Mouse (Mus musculus) MEL (cell line): Measurements from ENCODE around the gene Nenf. TPM values are rescaled to one million over a fixed set of nuclear protein-coding genes. Genes with fewer than 3 reads are reported as not detected.

ENCODE experiments used
- DNase-seq: peaks from one replicate; pipeline ENCODE4 v3.0.0; 2011; ENCODE audit warnings: low read depth, low spot score
- H3K27ac ChIP-seq: 2 replicates; pipeline ENCODE4 v1.5.1; 2012; ENCODE audit warnings: low read depth, mild to moderate bottlenecking, control low read depth, low read length, moderate library complexity; ENCODE audit not compliant: control insufficient read depth
- H3K27me3 ChIP-seq, 2 experiments: fragments of 150-350 bp in 1 of 2; sonication (generic) in 1 of 2; 2 replicates each; pipeline ENCODE4 v1.6.1; 2012; ENCODE audit warnings: low read length in 2 of 2, mild to moderate bottlenecking in 2 of 2, improper control_type of control experiment in 1 of 2, moderate library complexity in 1 of 2; ENCODE audit not compliant: insufficient read depth in 2 of 2, control insufficient read depth in 1 of 2
- H3K36me3 ChIP-seq, 2 experiments: 2 replicates each; pipeline ENCODE4 v1.6.1; 2012 to 2014; ENCODE audit warnings: low read length in 2 of 2, improper control_type of control experiment in 1 of 2, inconsistent platforms in 1 of 2, mild to moderate bottlenecking in 1 of 2; ENCODE audit not compliant: insufficient read depth in 2 of 2, control insufficient read depth in 1 of 2
- H3K4me1 ChIP-seq, 2 experiments: fragments of 150-350 bp in 1 of 2; sonication (generic) in 1 of 2; 2 replicates each; pipeline ENCODE4 v1.6.1; 2012; ENCODE audit warnings: low read length in 2 of 2, improper control_type of control experiment in 1 of 2, mild to moderate bottlenecking in 1 of 2; ENCODE audit not compliant: insufficient read depth in 2 of 2, control insufficient read depth in 1 of 2
- H3K4me3 ChIP-seq, 2 experiments: fragments of 150-350 bp in 1 of 2; sonication (generic) in 1 of 2; 2 replicates each; pipeline ENCODE4 v1.5.1; 2012; ENCODE audit warnings: low read depth in 2 of 2, low read length in 2 of 2, mild to moderate bottlenecking in 2 of 2, moderate library complexity in 2 of 2, control low read depth in 1 of 2, improper control_type of control experiment in 1 of 2; ENCODE audit not compliant: control insufficient read depth in 1 of 2, insufficient read depth in 1 of 2
- H3K79me2 ChIP-seq: 2 replicates; pipeline ENCODE4 v1.6.1; 2012; ENCODE audit warnings: mild to moderate bottlenecking, low read length, moderate library complexity; ENCODE audit not compliant: control insufficient read depth, poor library complexity, insufficient read depth
- H3K9ac ChIP-seq: 2 replicates; pipeline ENCODE4 v1.6.1; 2012; ENCODE audit warnings: low read depth, mild to moderate bottlenecking, control low read depth, low read length, moderate library complexity; ENCODE audit not compliant: control insufficient read depth, poor library complexity, severe bottlenecking
- H3K9me3 ChIP-seq: fragments of 150-350 bp; sonication (generic); replicated peaks from 2 replicates; pipeline ENCODE4 v1.6.1; 2012; ENCODE audit warnings: mild to moderate bottlenecking, low read length, improper control_type of control experiment, moderate library complexity; ENCODE audit not compliant: insufficient read depth
- BHLHE40 ChIP-seq: IDR thresholded peaks from 2 replicates; pipeline ENCODE4 v1.6.1; 2012; ENCODE audit warnings: low read depth, mild to moderate bottlenecking, inconsistent platforms, low read length, improper control_type of control experiment, borderline replicate concordance
- CHD2 ChIP-seq: IDR thresholded peaks from 2 replicates; pipeline ENCODE4 v1.6.1; 2011; ENCODE audit warnings: low read length, improper control_type of control experiment
- CTCF ChIP-seq, 3 experiments: IDR thresholded peaks in 2 of 3; conservative IDR thresholded peaks in 1 of 3; 2 replicates each; pipeline ENCODE4 v1.5.1; 2011 to 2012; ENCODE audit warnings: low read length in 3 of 3, low read depth in 2 of 3, mild to moderate bottlenecking in 2 of 3, improper control_type of control experiment in 1 of 3, inconsistent platforms in 1 of 3, mixed read lengths in 1 of 3, moderate library complexity in 1 of 3; ENCODE audit not compliant: control insufficient read depth in 1 of 3, insufficient read depth in 1 of 3, poor library complexity in 1 of 3, severe bottlenecking in 1 of 3
- ELF1 ChIP-seq: IDR thresholded peaks from 2 replicates; pipeline ENCODE4 v1.6.1; 2014; ENCODE audit warnings: low read depth, mild to moderate bottlenecking, inconsistent platforms, low read length, improper control_type of control experiment, moderate library complexity
- EP300 ChIP-seq, 2 experiments: IDR thresholded peaks; 2 replicates each; pipeline ENCODE4 v1.6.1; 2011; ENCODE audit warnings: improper control_type of control experiment in 2 of 2, low read length in 2 of 2, low read depth in 1 of 2, mild to moderate bottlenecking in 1 of 2
- ETS1 ChIP-seq: IDR thresholded peaks from 2 replicates; pipeline ENCODE4 v1.6.1; 2012; ENCODE audit warnings: low read depth, mild to moderate bottlenecking, inconsistent platforms, low read length, improper control_type of control experiment, moderate library complexity
- GABPA ChIP-seq: IDR thresholded peaks from 2 replicates; pipeline ENCODE4 v1.6.1; 2012; ENCODE audit warnings: low read depth, mild to moderate bottlenecking, inconsistent platforms, low read length, improper control_type of control experiment, moderate library complexity
- GATA1 ChIP-seq: IDR thresholded peaks from 2 replicates; pipeline ENCODE4 v1.6.1; 2011; ENCODE audit warnings: low read depth, low read length, improper control_type of control experiment
- HCFC1 ChIP-seq: IDR thresholded peaks from 2 replicates; pipeline ENCODE4 v1.6.1; 2012; ENCODE audit warnings: low read depth, mild to moderate bottlenecking, inconsistent platforms, low read length, improper control_type of control experiment, moderate library complexity
- KAT2A ChIP-seq: conservative IDR thresholded peaks from 2 replicates; pipeline ENCODE4 v1.6.1; 2012; ENCODE audit warnings: low read depth, low read length, improper control_type of control experiment, inconsistent platforms
- MAFK ChIP-seq: IDR thresholded peaks from 2 replicates; pipeline ENCODE4 v1.6.1; 2011; ENCODE audit warnings: low read depth, mild to moderate bottlenecking, low read length, improper control_type of control experiment, borderline replicate concordance
- MAZ ChIP-seq: IDR thresholded peaks from 2 replicates; pipeline ENCODE4 v1.6.1; 2012; ENCODE audit warnings: low read depth, mild to moderate bottlenecking, inconsistent platforms, low read length, improper control_type of control experiment
- MEF2A ChIP-seq: IDR thresholded peaks from 2 replicates; pipeline ENCODE4 v1.6.1; 2014; ENCODE audit warnings: low read depth, mild to moderate bottlenecking, inconsistent platforms, low read length, improper control_type of control experiment; ENCODE audit not compliant: poor library complexity, insufficient replicate concordance, severe bottlenecking; ENCODE audit errors: extremely low read depth
- MXI1 ChIP-seq: IDR thresholded peaks from 2 replicates; pipeline ENCODE4 v1.6.1; 2011; ENCODE audit warnings: mild to moderate bottlenecking, low read depth, low read length, improper control_type of control experiment
- NELFE ChIP-seq: IDR thresholded peaks from 2 replicates; pipeline ENCODE4 v1.6.1; 2011; ENCODE audit warnings: low read depth, low read length, improper control_type of control experiment
- NRF1 ChIP-seq: IDR thresholded peaks from 2 replicates; pipeline ENCODE4 v1.6.1; 2014; ENCODE audit warnings: low read depth, mild to moderate bottlenecking, inconsistent platforms, low read length, improper control_type of control experiment, moderate library complexity; ENCODE audit not compliant: poor library complexity, insufficient read depth, severe bottlenecking
- POLR2A ChIP-seq, 2 experiments: IDR thresholded peaks; 2 replicates each; pipeline ENCODE4 v1.6.1; 2011 to 2012; ENCODE audit warnings: low read length in 2 of 2, mild to moderate bottlenecking in 2 of 2, control low read depth in 1 of 2, improper control_type of control experiment in 1 of 2, low read depth in 1 of 2, moderate library complexity in 1 of 2; ENCODE audit not compliant: control insufficient read depth in 1 of 2, insufficient read depth in 1 of 2, poor library complexity in 1 of 2
- POLR2AphosphoS2 ChIP-seq: IDR thresholded peaks from 2 replicates; pipeline ENCODE4 v1.6.1; 2011; ENCODE audit warnings: low read length, improper control_type of control experiment
- POLR2AphosphoS5 ChIP-seq: IDR thresholded peaks from 2 replicates; pipeline ENCODE4 v1.6.1; 2012; ENCODE audit warnings: low read depth, borderline replicate concordance, mild to moderate bottlenecking, inconsistent platforms, low read length, moderate library complexity, mixed read lengths
- RAD21 ChIP-seq: IDR thresholded peaks from 2 replicates; pipeline ENCODE4 v1.6.1; 2011; ENCODE audit warnings: mild to moderate bottlenecking, low read depth, low read length, improper control_type of control experiment
- RCOR1 ChIP-seq: IDR thresholded peaks from 2 replicates; pipeline ENCODE4 v1.6.1; 2012; ENCODE audit warnings: low read depth, mild to moderate bottlenecking, inconsistent platforms, low read length, improper control_type of control experiment
- SIN3A ChIP-seq: IDR thresholded peaks from 2 replicates; pipeline ENCODE4 v1.6.1; 2012; ENCODE audit warnings: low read length, improper control_type of control experiment, inconsistent platforms
- SMC3 ChIP-seq: IDR thresholded peaks from 2 replicates; pipeline ENCODE4 v1.6.1; 2011; ENCODE audit warnings: low read depth, low read length, improper control_type of control experiment
- TAL1 ChIP-seq: IDR thresholded peaks from 2 replicates; pipeline ENCODE4 v1.6.1; 2012; ENCODE audit warnings: mild to moderate bottlenecking, inconsistent platforms, low read length, moderate library complexity, mixed read lengths
- TBP ChIP-seq: IDR thresholded peaks from 2 replicates; pipeline ENCODE4 v1.8.0; 2011; ENCODE audit warnings: low read depth, low read length, improper control_type of control experiment
- TCF12 ChIP-seq: IDR thresholded peaks from 2 replicates; pipeline ENCODE4 v1.6.1; 2014; ENCODE audit warnings: low read depth, mild to moderate bottlenecking, inconsistent platforms, low read length, improper control_type of control experiment, moderate library complexity
- ZC3H11A ChIP-seq: IDR thresholded peaks from 2 replicates; pipeline ENCODE4 v1.6.1; 2012; ENCODE audit warnings: low read depth, mild to moderate bottlenecking, inconsistent platforms, low read length, improper control_type of control experiment
- ZKSCAN1 ChIP-seq: IDR thresholded peaks from 2 replicates; pipeline ENCODE4 v1.6.1; 2012; ENCODE audit warnings: low read depth, mild to moderate bottlenecking, inconsistent platforms, low read length, improper control_type of control experiment, moderate library complexity
- ZMIZ1 ChIP-seq: IDR thresholded peaks from 2 replicates; pipeline ENCODE4 v1.6.1; 2012; ENCODE audit warnings: low read depth, mild to moderate bottlenecking, inconsistent platforms, low read length, improper control_type of control experiment, moderate library complexity
- polyA plus RNA-seq, 2 experiments: library from polyadenylated mRNA; stranded (reverse) in 1 of 2; unstranded in 1 of 2; fragments of >175 nt in 1 of 2; fragments of >200 nt in 1 of 2; gene quantifications; 2 replicates each; pipeline versions ENCODE4 v1.2.1 to v1.2.4; 2012; ENCODE audit warnings: low replicate concordance in 2 of 2, low read depth in 1 of 2; ENCODE audit not compliant: insufficient read length in 2 of 2, insufficient read depth in 1 of 2, missing spikeins in 1 of 2
- total RNA-seq: library from RNA; depleted of rRNA; stranded (reverse); fragments of 300-350 nt; gene quantifications from 2 replicates; pipeline ENCODE4 v1.2.3, GENCODE M21; 2012

Nenf gene
- total and polyA plus RNA-seq, 3 experiments = 49.4 to 53.2 TPM; not detected in 1

DNA sequence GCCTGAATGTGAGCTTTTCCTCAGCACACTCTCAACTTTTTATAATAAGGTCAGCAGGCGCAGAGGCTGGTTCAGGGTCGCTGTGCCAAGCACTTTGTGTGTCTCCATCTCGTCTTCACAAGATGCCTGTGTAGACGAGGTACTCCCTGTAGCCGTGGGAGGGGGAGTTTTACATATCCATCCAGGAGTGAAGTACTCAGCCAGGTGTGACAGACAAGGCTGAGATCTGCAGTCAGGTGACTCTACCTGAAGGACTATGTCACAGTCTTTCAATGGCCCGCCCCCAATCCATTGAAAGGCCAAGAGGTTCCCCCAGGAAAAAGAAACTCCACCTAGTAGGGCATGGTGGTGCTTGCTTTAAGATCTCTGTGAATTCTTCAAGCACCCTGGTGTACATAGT is 4.8 kb downstream of the Nenf start:
- Histone ChIP-seq H3K4me1 (peaks cover 0 to 9% of the 10 kb centered on the region in 2 experiments; a peak in 3 of 4 replicates), H3K9ac (peak overlapping the region; percentile 70), H3K9me3 (no peaks in the 10 kb centered on the region), H3K4me3 (peak overlapping the region; percentile 67 to 92), H3K27ac (no peak overlapping the region), H3K36me3 (no peaks in the 10 kb centered on the region; a peak in 1 of 4 replicates), H3K27me3 (no peaks in the 10 kb centered on the region), H3K79me2 (peaks cover 1% of the 10 kb centered on the region; the same call in 1 of the 2 replicates)
- TF ChIP-seq NRF1 = no peak
- no peak for TF ChIP-seq ETS1
- TF ChIP-seq RCOR1 = no peak
- no peak for TF ChIP-seq EP300 (IDR thresholded peaks at IDR 0.05; ENCODE audit: low read depth in 1 of 2, low read length in 2 of 2)
- TF ChIP-seq ELF1 = no peak
- TF ChIP-seq KAT2A = no peak
- no peak for DNase-seq

- Histone ChIP-seq H3K79me2 (no peaks in the 10 kb centered on the region; the same call in 1 of the 2 replicates), H3K27me3 (no peaks in the 10 kb centered on the region), H3K9ac (peak overlapping the region; percentile 70), H3K36me3 (no peaks in the 10 kb centered on the region; a peak in 1 of 4 replicates), H3K27ac (no peak overlapping the region), H3K4me3 (peak overlapping the region; percentile 67 to 92)
- peak; percentile 89 for DNase-seq
- TF ChIP-seq TBP = no peak; the same call in 1 of the 2 replicates
- TF ChIP-seq MAFK = no peak
- TF ChIP-seq BHLHE40 = no peak
- no peak; the same call in 1 of the 2 replicates for TF ChIP-seq TCF12
- TF ChIP-seq ZKSCAN1 = no peak
- no peak; the same call in 1 of the 2 replicates for TF ChIP-seq HCFC1
- TF ChIP-seq MAZ = peak; percentile 79; the same call in 1 of the 2 replicates
- TF ChIP-seq TAL1 = no peak
- peak in 1 of 2 experiments; percentile 50; a peak in 1 of 4 replicates for TF ChIP-seq POLR2A (IDR thresholded peaks at IDR 0.05; ENCODE audit: control insufficient read depth in 1 of 2, insufficient read depth in 1 of 2, low read depth in 1 of 2, low read length in 2 of 2, poor library complexity in 1 of 2)
- TF ChIP-seq RAD21 = peak; percentile 78
- TF ChIP-seq ZMIZ1 = peak; percentile 51; the same call in 1 of the 2 replicates
- no peak for TF ChIP-seq GATA1
- peak; percentile 73 for TF ChIP-seq SMC3
- TF ChIP-seq ELF1 = peak; percentile 41; the same call in 1 of the 2 replicates
- peak; percentile 29; the same call in 1 of the 2 replicates for TF ChIP-seq POLR2AphosphoS2
- no peak for TF ChIP-seq GABPA
- peak; percentile 45; the same call in 1 of the 2 replicates for TF ChIP-seq MXI1
- no peak for TF ChIP-seq POLR2AphosphoS5
- peak; percentile 35; the same call in 1 of the 2 replicates for TF ChIP-seq NELFE
- TF ChIP-seq ZC3H11A = peak; percentile 63
- TF ChIP-seq CHD2 = no peak
- TF ChIP-seq RCOR1 = no peak
- TF ChIP-seq CTCF (IDR thresholded peaks at IDR 0.05 in 2 of 3, conservative IDR thresholded peaks at IDR 0.05 in 1 of 3; ENCODE audit: control insufficient read depth in 1 of 3, insufficient read depth in 1 of 3, low read depth in 2 of 3, low read length in 3 of 3, poor library complexity in 1 of 3, severe bottlenecking in 1 of 3) = peak; percentile 83 to 97 (median 92)
- TF ChIP-seq SIN3A = peak; percentile 69
- TF ChIP-seq MEF2A = no peak
- TF ChIP-seq, all 39 proteins: peak for 12
- Histone ChIP-seq H3K9me3 (no peaks in the 10 kb centered on the region), H3K4me1 (peaks cover 0 to 8% of the 10 kb centered on the region in 2 experiments; a peak in 2 of 4 replicates)
Measured at GRCm38 (mm10) chr1:191312513-191312941, 5.5 kb downstream of the Nenf start.
